In genomic region chr4:125276861-125277260, GRCm38 (mm10) we compare ENCODE assay signal across 27 mouse cellular contexts.
DNase-seq lines count a peak whose midpoint lies in the region; ATAC-seq and TF ChIP-seq lines count a peak whose summit lies in the region.
"Had no signal": no experiment of that assay in that cellular context is flagged by ENCODE, and none has a peak within 500 bp of the region (broad histone marks: within the 10 kb centered on the region; RNA-seq: fewer than 3 reads in every experiment).

No protein-coding gene starts in this region.

- DNase-seq in forebrain, embryonic 14.5 days (ENCODE audit: low spot score): no peak
- DNase-seq in hindbrain, postnatal 0 days (ENCODE audit: low spot score): no peak
- DNase-seq in midbrain, embryonic 11.5 days (ENCODE audit: low spot score, missing footprints): peak; percentile 77
- peak; percentile 32 for DNase-seq in brain, embryonic 14.5 days (ENCODE audit: low read depth)
- DNase-seq: adrenal gland, adult 8-10 months; adrenal gland, postnatal 14 days; adrenal gland, postnatal 36 days; B cell, adult 2 months; cerebellum, adult 11 months; cerebellum, adult 18-20 months; cerebellum, adult 8-10 months; cerebellum, adult 9-11 months; cerebellum, postnatal 14 days; cerebellum, postnatal 36 days; embryo, embryonic 11 days had no signal

- no peak for ATAC-seq in forebrain, embryonic 15.5 days (replicated peaks)
- no peak for ATAC-seq in forebrain, embryonic 14.5 days
- ATAC-seq in hindbrain, postnatal 0 days: no peak
- ATAC-seq in hindbrain, embryonic 13.5 days (ENCODE audit: low FRiP score): no peak
- no peak for ATAC-seq in midbrain, embryonic 11.5 days (ENCODE audit: low FRiP score)
- no peak for ATAC-seq in midbrain, embryonic 15.5 days (replicated peaks)
- ATAC-seq: activated CD4-positive, CD25-positive, alpha-beta regulatory T cell, adult 4 months; CD4-positive, CD25-positive, alpha-beta regulatory T cell, adult 4 months; forebrain, embryonic 13.5 days; Patski had no signal

- no peak overlapping the region for H3K4me2 ChIP-seq in forebrain, embryonic 15.5 days (replicated peaks)
- no peak overlapping the region for H3K4me2 ChIP-seq in forebrain, embryonic 14.5 days (ENCODE audit: low read length)
- H3K4me2 ChIP-seq in hindbrain, postnatal 0 days (ENCODE audit: low read depth, low read length): no peak overlapping the region
- H3K4me2 ChIP-seq in hindbrain, embryonic 13.5 days: no peak overlapping the region
- no peak overlapping the region for H3K4me2 ChIP-seq in midbrain, embryonic 11.5 days
- no peak overlapping the region for H3K4me2 ChIP-seq in midbrain, embryonic 15.5 days
- H3K4me2 ChIP-seq: embryonic facial prominence, embryonic 13.5 days; embryonic facial prominence, embryonic 15.5 days; forebrain, embryonic 13.5 days had no signal

- H3K9ac ChIP-seq in forebrain, embryonic 15.5 days (replicated peaks): no peak overlapping the region
- H3K9ac ChIP-seq in forebrain, embryonic 14.5 days (ENCODE audit: low read length): no peak overlapping the region
- H3K9ac ChIP-seq in hindbrain, postnatal 0 days (replicated peaks; ENCODE audit: low read length): no peak overlapping the region
- no peak overlapping the region for H3K9ac ChIP-seq in hindbrain, embryonic 13.5 days
- H3K9ac ChIP-seq in midbrain, embryonic 11.5 days (ENCODE audit: low read length): no peak overlapping the region
- H3K9ac ChIP-seq in midbrain, embryonic 15.5 days: no peak overlapping the region
- H3K9ac ChIP-seq: embryonic facial prominence, embryonic 13.5 days; embryonic facial prominence, embryonic 15.5 days; forebrain, embryonic 13.5 days had no signal

- H3K36me3 ChIP-seq in forebrain, embryonic 15.5 days: no peaks in the 10 kb centered on the region
- H3K36me3 ChIP-seq in forebrain, embryonic 14.5 days (ENCODE audit: control insufficient read depth, insufficient read depth, low read length): no peaks in the 10 kb centered on the region
- no peaks in the 10 kb centered on the region for H3K36me3 ChIP-seq in hindbrain, postnatal 0 days (ENCODE audit: insufficient read depth, low read length)
- no peaks in the 10 kb centered on the region for H3K36me3 ChIP-seq in hindbrain, embryonic 13.5 days
- H3K36me3 ChIP-seq in midbrain, embryonic 11.5 days (ENCODE audit: control insufficient read depth, insufficient read depth, low read length): no peaks in the 10 kb centered on the region
- no peaks in the 10 kb centered on the region for H3K36me3 ChIP-seq in midbrain, embryonic 15.5 days (replicated peaks)
- H3K36me3 ChIP-seq: embryonic facial prominence, embryonic 13.5 days; embryonic facial prominence, embryonic 15.5 days; forebrain, embryonic 10.5 days; G1E had no signal

- H3K4me3 ChIP-seq in forebrain, embryonic 15.5 days: no peak overlapping the region
- H3K4me3 ChIP-seq in forebrain, embryonic 14.5 days (ENCODE audit: low read depth, low read length): no peak overlapping the region
- H3K4me3 ChIP-seq in hindbrain, postnatal 0 days (ENCODE audit: low read length): no peak overlapping the region
- no peak overlapping the region for H3K4me3 ChIP-seq in hindbrain, embryonic 13.5 days
- H3K4me3 ChIP-seq in midbrain, embryonic 11.5 days (ENCODE audit: low read depth, low read length): no peak overlapping the region
- no peak overlapping the region for H3K4me3 ChIP-seq in midbrain, embryonic 15.5 days
- H3K4me3 ChIP-seq: embryonic facial prominence, embryonic 13.5 days; embryonic facial prominence, embryonic 15.5 days; erythroblast, embryonic 14.5 days; forebrain, embryonic 10.5 days; forebrain, embryonic 13.5 days had no signal

- TF ChIP-seq CTCF in hindbrain, postnatal 0 days (IDR thresholded peaks at IDR 0.05; ENCODE audit: low read depth): peak; percentile 19; the same call in 1 of the 2 replicates
- TF ChIP-seq CTCF in brain, embryonic 14.5 days (IDR thresholded peaks at IDR 0.05; ENCODE audit: borderline replicate concordance, extremely low read depth, insufficient read depth, insufficient read length): no peak

- 58% methylated on average over 6 of the region's 6 CpGs for WGBS in forebrain, embryonic 15.5 days
- 60% methylated on average over 6 of the region's 6 CpGs for WGBS in forebrain, embryonic 14.5 days
- WGBS in hindbrain, postnatal 0 days: 54% methylated on average over 6 of the region's 6 CpGs
- 64% methylated on average over 6 of the region's 6 CpGs for WGBS in hindbrain, embryonic 13.5 days
- 73% methylated on average over 6 of the region's 6 CpGs for WGBS in midbrain, embryonic 11.5 days
- 62% methylated on average over 6 of the region's 6 CpGs for WGBS in midbrain, embryonic 15.5 days

- peaks cover 28% of the 10 kb centered on the region for H3K4me1 ChIP-seq in forebrain, embryonic 15.5 days
- peaks cover 6% of the 10 kb centered on the region for H3K4me1 ChIP-seq in forebrain, embryonic 14.5 days (ENCODE audit: control insufficient read depth, insufficient read depth, low read length)
- peaks cover 4% of the 10 kb centered on the region for H3K4me1 ChIP-seq in hindbrain, postnatal 0 days (ENCODE audit: insufficient read depth, low read length)
- peaks cover 30% of the 10 kb centered on the region for H3K4me1 ChIP-seq in hindbrain, embryonic 13.5 days (replicated peaks)
- H3K4me1 ChIP-seq in midbrain, embryonic 11.5 days (ENCODE audit: control insufficient read depth, insufficient read depth, low read length): no peaks in the 10 kb centered on the region
- peaks cover 14% of the 10 kb centered on the region for H3K4me1 ChIP-seq in midbrain, embryonic 15.5 days
- H3K4me1 ChIP-seq: embryonic facial prominence, embryonic 13.5 days; embryonic facial prominence, embryonic 15.5 days had no signal

- H3K9me3 ChIP-seq in forebrain, embryonic 15.5 days: no peaks in the 10 kb centered on the region
- no peaks in the 10 kb centered on the region for H3K9me3 ChIP-seq in forebrain, embryonic 14.5 days (replicated peaks; ENCODE audit: control insufficient read depth, low read length)
- no peaks in the 10 kb centered on the region for H3K9me3 ChIP-seq in hindbrain, postnatal 0 days (ENCODE audit: low read length)
- H3K9me3 ChIP-seq in hindbrain, embryonic 13.5 days: no peaks in the 10 kb centered on the region
- no peaks in the 10 kb centered on the region for H3K9me3 ChIP-seq in midbrain, embryonic 11.5 days (ENCODE audit: control insufficient read depth, low read length)
- no peaks in the 10 kb centered on the region for H3K9me3 ChIP-seq in midbrain, embryonic 15.5 days
- H3K9me3 ChIP-seq: embryonic facial prominence, embryonic 13.5 days; embryonic facial prominence, embryonic 15.5 days; forebrain, embryonic 10.5 days had no signal

- TF ChIP-seq POLR2A in brain, embryonic 14.5 days (IDR thresholded peaks at IDR 0.05; ENCODE audit: borderline replicate concordance, extremely low read depth, insufficient read depth, insufficient read length, poor library complexity, severe bottlenecking): no peak

- no peaks in the 10 kb centered on the region; the same call in none of the 2 replicates for H3K27me3 ChIP-seq in forebrain, embryonic 15.5 days
- H3K27me3 ChIP-seq in forebrain, embryonic 14.5 days (replicated peaks; ENCODE audit: control insufficient read depth, insufficient read depth, low read length): 0 out of 2 replicates have a peak, but pooled peaks cover 5% of the 10 kb centered on the region
- H3K27me3 ChIP-seq in hindbrain, postnatal 0 days (ENCODE audit: insufficient read depth, low read length): peaks cover 5% of the 10 kb centered on the region; the same call in 1 of the 2 replicates
- H3K27me3 ChIP-seq in hindbrain, embryonic 13.5 days: peaks cover 56% of the 10 kb centered on the region
- peaks cover 5% of the 10 kb centered on the region for H3K27me3 ChIP-seq in midbrain, embryonic 11.5 days (ENCODE audit: control insufficient read depth, insufficient read depth, low read length)
- 0 out of 2 replicates have a peak, but pooled peaks cover 3% of the 10 kb centered on the region for H3K27me3 ChIP-seq in midbrain, embryonic 15.5 days (replicated peaks)

- H3K27ac ChIP-seq in forebrain, embryonic 15.5 days (replicated peaks): 0 out of 2 replicates have a peak overlapping the region, but pooled peaks have one; percentile 74
- no peak overlapping the region for H3K27ac ChIP-seq in forebrain, embryonic 14.5 days (ENCODE audit: low read depth, low read length)
- no peak overlapping the region for H3K27ac ChIP-seq in hindbrain, postnatal 0 days
- H3K27ac ChIP-seq in hindbrain, embryonic 13.5 days: no peak overlapping the region
- H3K27ac ChIP-seq in midbrain, embryonic 11.5 days (ENCODE audit: low read depth, low read length): no peak overlapping the region
- H3K27ac ChIP-seq in midbrain, embryonic 15.5 days: no peak overlapping the region
- H3K27ac ChIP-seq: embryonic facial prominence, embryonic 13.5 days; embryonic facial prominence, embryonic 15.5 days; forebrain, embryonic 10.5 days; forebrain, embryonic 13.5 days had no signal

Comparison
In these comparisons a context has a peak if more than half of its experiments do, and no peak if none do; other contexts are left out.
1. DNase-seq: peak in midbrain, embryonic 11.5 days (single experiment) and brain, embryonic 14.5 days (single experiment); none in forebrain, embryonic 14.5 days (single experiment) and hindbrain, postnatal 0 days (single experiment).